Mouse (Mus musculus) inflammation-experienced regulatory T-cells, adult 16 weeks (primary cell): Measurements from ENCODE around the gene Slc5a7. TPM values are rescaled to one million over a fixed set of nuclear protein-coding genes. Genes with fewer than 3 reads are reported as not detected.

Experiments
- polyA plus RNA-seq: library from polyadenylated mRNA; unstranded; fragments of 100-300 nt; shearing (Covaris generic); gene quantifications from one replicate; pipeline ENCODE4 v1.2.1, GENCODE M21; 2017

Gene Slc5a7
- not detected for polyA plus RNA-seq

GRCm38 (mm10) chr17:54298934-54299333 is at the start of gene Slc5a7:
Slc5a7 (minus strand) TSS chr17:54299034.

